Mouse (Mus musculus) brain, embryonic 14.5 days (tissue): ENCODE measurements around the gene Tmem8. TPM values are rescaled to one million over a fixed set of nuclear protein-coding genes. Genes with fewer than 3 reads are reported as not detected.
A peak's percentile ranks its signal among the peaks of the same experiment; 100 is the strongest.

Source experiments
- DNase-seq: peaks from one replicate; pipeline ENCODE4 v3.0.0-alpha.2; 2011; ENCODE audit warnings: low read depth
- CTCF ChIP-seq: fragments of 200-500 bp; IDR thresholded peaks from 2 replicates; pipeline ENCODE4 v1.5.1; 2012; ENCODE audit warnings: inconsistent platforms, mild to moderate bottlenecking, moderate library complexity, borderline replicate concordance; ENCODE audit not compliant: insufficient read depth, insufficient read length; ENCODE audit errors: extremely low read depth
- POLR2A ChIP-seq: fragments of 200-500 bp; IDR thresholded peaks from 2 replicates; pipeline ENCODE4 v1.6.1; 2012; ENCODE audit warnings: mild to moderate bottlenecking, inconsistent platforms, borderline replicate concordance; ENCODE audit not compliant: poor library complexity, insufficient read depth, insufficient read length, severe bottlenecking; ENCODE audit errors: extremely low read depth
- polyA plus RNA-seq: library from polyadenylated mRNA; depleted of rRNA; stranded (reverse); fragments of >200 nt; gene quantifications from 2 replicates; pipeline ENCODE4 v1.2.3, GENCODE M21; 2012; rRNA removed

The Tmem8 gene
- polyA plus RNA-seq, result 11.8 and 12.9 TPM in 2 replicates

DNA sequence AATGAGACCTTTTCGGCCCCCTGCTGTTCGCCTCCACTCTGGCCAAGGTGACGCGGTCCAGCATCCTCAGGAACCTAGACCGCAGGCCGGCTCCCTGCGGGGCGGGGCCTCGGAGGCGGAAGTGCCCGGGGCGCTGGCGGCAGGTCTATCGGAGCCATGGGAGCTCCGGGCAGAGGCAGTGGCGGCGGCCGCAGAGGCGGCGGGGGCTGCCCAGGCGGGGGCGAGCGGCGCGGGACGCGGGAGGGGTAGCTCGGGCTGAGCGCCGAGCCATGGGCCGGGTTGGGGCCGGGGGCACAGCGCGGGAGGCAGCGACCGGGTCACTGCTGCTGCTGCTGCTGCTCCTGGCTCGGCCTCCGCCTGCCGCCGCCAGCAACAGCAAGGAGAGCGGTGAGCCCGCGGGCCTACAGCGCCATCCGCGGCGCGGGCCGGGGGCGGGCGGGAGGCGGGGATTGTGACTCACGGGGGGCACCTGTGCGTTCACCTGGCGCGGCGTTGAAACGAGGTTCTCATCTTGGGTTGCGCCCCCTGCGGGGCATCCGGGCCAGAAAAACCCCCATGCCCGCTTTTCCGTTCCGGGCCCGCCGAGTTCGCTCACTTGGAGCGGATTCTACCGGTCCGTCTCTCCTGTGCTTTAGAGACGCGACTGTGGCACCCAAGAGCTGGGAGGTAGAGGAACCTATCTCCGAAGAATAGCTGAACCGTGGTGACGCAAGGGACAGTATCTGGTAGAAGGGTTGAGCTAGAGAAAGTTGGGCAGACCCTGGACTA lies at the start of gene Tmem8:
TSS of gene Tmem8 (plus strand) at position 119 of the 768 bp plus-strand sequence.
- TF ChIP-seq POLR2A (0 out of 2 replicates have a peak, but pooled peaks have one; percentile 33), CTCF (peak; percentile 45; the same call in 1 of the 2 replicates)

DNA sequence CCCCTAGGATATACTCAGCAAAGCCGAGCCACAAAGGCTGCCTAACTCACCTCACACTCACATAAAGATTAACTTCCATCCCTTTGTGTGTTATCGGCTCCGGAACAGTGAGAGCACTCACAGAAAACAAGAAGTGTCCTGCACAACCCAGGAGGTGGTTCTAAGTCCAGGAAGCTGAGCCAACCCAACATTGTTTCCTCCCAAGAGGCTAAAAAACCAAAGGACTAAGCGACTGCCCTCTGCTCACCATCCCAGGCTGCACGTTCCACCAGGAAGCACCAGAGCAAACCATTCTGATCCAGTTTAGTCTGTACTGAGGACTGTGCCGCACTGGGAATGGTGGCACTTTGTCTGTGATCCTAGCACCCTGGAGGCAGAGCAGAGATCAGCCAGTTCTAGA lies 48.2 kb upstream of the Tmem8 start:
- no peak for DNase-seq
- TF ChIP-seq CTCF, result no peak
- TF ChIP-seq POLR2A, result no peak

More for the DNA sequence above, at the start of gene Tmem8:
- peak; percentile 61 for DNase-seq

DNA sequence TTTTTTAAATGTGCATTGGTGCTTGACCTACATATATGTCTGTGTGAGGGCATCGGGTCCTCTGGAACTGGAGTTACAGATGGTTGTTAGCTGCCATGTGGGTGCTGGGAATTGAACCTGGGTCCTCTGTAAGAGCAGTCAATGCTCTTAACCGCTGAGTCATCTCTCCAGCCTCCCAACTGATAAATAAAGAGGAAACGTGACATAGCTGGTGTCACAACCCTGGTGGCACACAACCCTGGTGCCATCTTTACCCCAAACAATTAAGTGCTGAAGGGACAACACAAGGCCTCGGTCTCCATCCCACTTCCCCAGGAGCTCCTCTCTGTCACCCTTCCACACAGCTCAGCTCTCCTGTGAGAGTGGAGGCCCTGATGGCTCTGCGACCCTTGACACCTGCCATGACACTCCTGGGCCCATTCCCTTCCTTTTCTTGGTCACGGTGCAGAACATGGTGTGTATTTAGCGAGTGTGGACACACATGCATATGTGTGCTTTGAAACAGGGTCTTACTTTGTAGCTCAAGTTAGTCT lies 46.5 kb upstream of the Tmem8 start:
- DNase-seq, result no peak
- no peak for TF ChIP-seq CTCF
- no peak for TF ChIP-seq POLR2A

DNA sequence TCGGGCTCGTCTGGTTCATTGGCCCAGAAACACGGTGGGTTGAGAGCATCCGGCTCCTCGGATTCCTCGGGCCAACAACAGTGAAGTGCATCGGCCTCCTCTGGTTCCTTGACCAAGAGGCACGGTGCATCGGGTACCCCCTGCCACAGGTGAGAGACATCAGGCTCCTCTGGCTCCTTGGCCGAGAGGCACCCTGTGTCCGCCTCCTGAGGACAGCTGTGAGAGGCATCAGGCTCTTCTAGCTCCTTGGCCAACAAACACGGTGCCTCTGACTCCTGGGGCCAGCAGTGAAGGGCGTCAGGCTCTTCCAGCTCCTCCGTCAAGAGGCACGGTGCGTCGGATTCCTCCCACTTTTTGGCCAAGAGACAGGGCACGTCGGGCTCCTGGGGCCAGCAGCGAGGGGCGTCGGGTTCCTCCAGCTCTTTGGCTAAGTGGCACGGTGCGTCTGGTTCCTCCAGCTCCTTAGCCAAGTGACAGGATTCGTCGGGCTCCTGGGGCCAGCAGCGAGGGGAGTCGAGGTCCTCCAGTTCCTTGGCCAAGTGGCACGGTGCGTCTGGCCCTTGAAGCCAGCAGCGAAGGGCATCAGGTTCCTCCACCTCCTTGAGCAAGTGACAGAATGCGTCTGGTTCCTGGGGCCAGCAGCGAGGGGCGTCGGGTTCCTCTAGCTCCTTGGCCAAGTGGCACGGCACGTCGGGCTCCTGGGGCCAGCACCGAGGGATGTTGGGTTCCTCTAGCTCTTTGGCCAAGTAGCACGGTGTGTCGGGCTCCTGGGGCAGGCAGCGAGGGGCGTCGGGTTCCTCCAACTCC lies 44.9 kb upstream of the Tmem8 start:
- TF ChIP-seq CTCF (no peak), POLR2A (no peak)
- DNase-seq, result peak; percentile 43

DNA sequence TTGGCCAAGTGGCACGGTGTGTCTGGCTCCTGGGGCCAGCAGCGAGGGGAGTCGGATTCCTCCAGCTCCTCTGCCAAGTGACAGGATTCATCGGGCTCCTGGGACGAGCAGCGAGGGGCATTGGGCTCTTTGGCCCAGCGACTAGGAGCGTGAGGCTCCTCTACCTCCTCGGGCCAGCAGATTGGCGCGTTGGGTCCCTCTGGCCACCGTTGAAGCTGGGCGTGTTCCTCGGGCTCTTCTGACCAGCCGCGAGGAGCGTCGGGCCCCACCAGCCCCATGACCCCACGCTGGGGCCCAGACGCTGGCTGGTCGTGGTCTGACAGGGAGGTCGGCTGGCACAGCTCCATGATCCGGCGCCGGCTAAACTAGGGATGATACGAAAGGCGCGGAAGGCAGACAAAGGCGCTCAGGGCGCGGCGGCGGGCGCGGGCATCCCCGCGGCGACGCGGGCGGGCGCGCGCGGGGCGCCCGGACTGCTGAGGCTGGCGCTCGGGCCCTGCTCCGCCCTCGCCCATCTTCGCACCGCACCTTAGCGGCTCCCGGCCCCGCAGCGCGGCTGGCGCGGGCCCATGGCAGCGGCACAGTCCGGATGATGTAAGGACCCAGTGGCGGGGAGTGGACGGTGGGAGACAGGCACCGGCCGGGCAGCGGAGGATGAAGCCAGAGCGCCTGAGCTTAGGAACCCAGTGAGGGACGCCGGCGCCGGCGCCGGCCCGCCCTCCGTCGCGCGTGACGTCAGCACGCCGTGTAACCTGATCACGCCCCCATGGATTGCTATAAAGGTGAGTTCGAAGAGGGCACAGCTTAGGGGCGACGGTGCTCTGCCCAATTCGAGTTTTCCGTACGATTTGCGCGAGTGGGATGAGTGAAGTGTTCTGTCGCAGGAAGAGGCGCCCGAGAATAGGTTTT lies 44.0 kb upstream of the Tmem8 start, which contains the start of gene Rab11fip3:
TSS of gene Rab11fip3 (minus strand) at position 725 of the 909 bp plus-strand sequence.
- DNase-seq, result peak; percentile 97
- TF ChIP-seq CTCF (no peak), POLR2A (peak; percentile 86)

DNA sequence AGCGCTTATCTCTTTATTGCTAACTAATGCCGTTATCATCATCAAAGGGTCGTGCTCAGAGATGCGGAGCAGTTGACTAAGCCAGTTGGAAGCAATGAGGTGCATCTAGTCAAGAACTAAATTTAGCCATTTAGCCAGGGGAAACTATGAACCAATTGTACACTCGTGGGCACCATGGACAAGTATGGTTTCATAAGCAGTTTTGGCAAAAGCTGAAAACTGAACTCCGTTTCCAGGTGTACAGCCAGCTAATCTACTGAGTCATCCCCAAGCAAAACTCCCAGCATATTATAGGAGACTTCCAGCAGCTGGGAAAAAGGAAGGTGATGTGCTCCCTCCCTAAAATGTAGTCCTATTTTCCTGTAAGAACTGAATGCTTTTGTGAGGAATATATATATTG lies 43.0 kb upstream of the Tmem8 start:
- no peak for TF ChIP-seq POLR2A
- no peak for TF ChIP-seq CTCF

DNA sequence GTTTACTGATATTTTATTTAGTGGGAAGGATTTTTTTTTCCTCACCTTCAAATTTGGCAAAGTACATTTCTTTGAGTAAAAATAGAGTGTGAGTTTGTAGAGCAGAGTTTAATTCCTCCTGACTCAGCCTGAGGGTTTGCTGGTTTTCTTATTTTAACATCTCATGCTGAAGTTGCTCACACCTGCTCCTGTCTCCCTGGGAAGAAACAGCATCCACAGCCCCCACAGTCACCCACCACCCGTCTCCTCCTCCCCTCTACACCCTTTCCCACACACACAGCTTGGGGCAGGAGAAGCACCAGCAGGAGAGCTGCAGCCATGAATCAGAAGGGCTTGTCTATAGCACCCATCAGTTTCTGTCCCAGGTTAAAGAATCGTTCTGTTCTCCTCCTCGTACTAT lies 37.9 kb upstream of the Tmem8 start:
- DNase-seq, result no peak
- TF ChIP-seq CTCF (no peak), POLR2A (no peak)

More for the DNA sequence above, 43.0 kb upstream of the Tmem8 start:
- DNase-seq, result no peak

DNA sequence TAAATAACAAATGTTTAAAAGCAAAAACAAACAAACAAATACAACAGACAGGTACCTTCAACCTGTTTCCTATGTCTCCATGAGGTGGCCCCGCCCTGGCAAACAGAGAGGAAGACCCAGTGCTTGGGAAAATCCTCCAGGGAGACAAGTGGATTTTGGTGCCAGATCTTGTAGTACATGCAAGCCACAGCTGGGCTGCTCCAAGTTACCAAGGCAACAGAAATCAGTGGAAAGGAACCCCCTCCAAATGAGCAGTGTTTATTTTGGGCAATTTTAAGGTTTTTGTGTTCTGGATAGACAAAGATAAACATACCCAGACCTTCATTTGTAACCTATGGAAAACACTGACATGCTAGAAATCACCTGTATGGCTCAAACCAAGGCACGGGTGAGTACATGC lies 34.2 kb upstream of the Tmem8 start:
- DNase-seq, result peak; percentile 45
- no peak for TF ChIP-seq CTCF
- no peak for TF ChIP-seq POLR2A

DNA sequence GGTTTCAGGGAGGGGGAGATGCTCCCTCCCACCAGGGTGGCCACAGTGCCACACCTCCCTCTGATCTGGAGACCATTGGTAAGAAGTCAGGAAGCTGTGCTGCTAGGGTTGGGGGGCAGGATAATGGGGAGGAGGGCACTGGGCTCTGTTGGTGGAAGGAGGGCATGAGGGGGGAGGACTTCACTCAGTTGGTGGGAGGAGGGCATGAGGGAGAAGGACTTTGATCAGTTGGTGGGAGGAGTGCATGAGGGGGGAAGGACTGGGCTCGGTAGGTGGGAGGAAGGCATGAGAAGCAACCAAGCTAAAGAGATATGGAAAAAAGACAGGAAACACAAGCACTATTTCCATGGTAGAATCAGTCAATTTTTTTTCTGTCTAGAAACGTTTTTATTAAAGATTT lies 32.2 kb upstream of the Tmem8 start:
- DNase-seq, result no peak
- TF ChIP-seq CTCF (no peak), POLR2A (no peak)

DNA sequence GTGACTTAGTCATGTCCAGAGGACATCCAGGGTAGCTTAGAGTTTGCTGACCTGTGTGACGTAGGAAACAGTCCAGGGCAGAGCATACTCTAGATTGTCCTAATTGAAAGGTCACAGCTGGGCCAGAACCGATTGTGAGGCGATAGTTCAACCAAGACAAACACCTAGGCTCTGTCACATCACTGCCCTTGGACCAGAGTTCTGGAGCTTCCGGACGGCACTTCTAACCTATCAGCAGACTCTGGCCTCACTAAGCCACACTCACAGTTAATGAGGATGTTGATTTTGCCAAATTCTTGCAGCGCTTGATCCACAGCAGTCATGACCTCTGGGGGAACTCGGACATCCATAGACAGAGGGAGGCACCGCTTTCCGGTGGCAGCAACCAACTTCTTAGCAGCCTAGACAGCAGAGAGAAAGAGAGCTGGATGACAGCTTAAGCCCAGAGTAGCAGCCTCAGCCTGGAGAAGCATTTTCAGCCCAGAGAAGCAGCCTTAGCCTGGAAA lies 26.0 kb upstream of the Tmem8 start:
- TF ChIP-seq CTCF (no peak), POLR2A (no peak)

More for the DNA sequence above, 26.0 kb upstream of the Tmem8 start:
- DNase-seq, result no peak
